ENCODE assay signal across 8 mouse cellular contexts in the genomic region with DNA sequence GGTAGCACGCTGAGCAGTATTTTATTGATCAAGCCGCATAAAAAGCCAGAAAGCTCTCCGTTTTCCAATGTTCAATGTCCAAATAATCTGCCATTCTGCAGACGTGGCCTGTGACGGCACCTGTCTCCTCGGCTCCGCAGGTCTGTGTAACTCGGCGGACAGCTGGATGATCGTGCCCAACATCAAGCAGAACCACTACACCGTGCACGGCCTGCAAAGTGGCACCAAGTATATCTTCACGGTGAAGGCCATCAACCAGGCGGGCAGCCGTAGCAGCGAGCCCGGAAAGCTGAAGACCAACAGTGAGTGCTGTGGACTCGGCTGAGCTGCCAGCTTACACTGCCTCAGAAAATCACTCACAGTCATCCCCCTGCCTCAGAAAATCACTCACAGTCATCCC. TPM values are rescaled to one million over a fixed set of nuclear protein-coding genes. Genes with fewer than 3 reads are reported as not detected.
DNase-seq lines count a peak whose midpoint lies in the region; ATAC-seq lines count a peak whose summit lies in the region.
"Not testable (repeated sequence)": the region's sequence is repeated elsewhere in the genome, so short reads cannot be mapped to it uniquely, and the experiment has no call there.

No protein-coding gene starts in this region.

- not testable (repeated sequence) for H3K9ac ChIP-seq in intestine, embryonic 14.5 days (ENCODE audit: low read length); midbrain, embryonic 11.5 days (ENCODE audit: low read length)

- H3K27me3 ChIP-seq in intestine, embryonic 14.5 days (replicated peaks; ENCODE audit: control insufficient read depth, insufficient read depth, low read length); midbrain, embryonic 11.5 days (ENCODE audit: control insufficient read depth, insufficient read depth, low read length): not testable (repeated sequence)

- H3K9me3 ChIP-seq in intestine, embryonic 14.5 days (ENCODE audit: control insufficient read depth, low read length) = peaks cover 71% of the 10 kb centered on the region
- H3K9me3 ChIP-seq in midbrain, embryonic 11.5 days (ENCODE audit: control insufficient read depth, low read length) = peaks cover 62% of the 10 kb centered on the region

- DNase-seq in adrenal gland, postnatal 10 days = peak; percentile 59
- DNase-seq in embryo, embryonic 10.5 days (ENCODE audit: low spot score) = peak; percentile 3
- peak; percentile 23 for DNase-seq in gastrocnemius, postnatal 25 days
- peak; percentile 69 for DNase-seq in intestine, embryonic 14.5 days (ENCODE audit: low spot score)
- peak; percentile 56 to 75 for DNase-seq in left cerebral cortex, postnatal 10 days (ENCODE audit: extremely low spot score in 1 of 2, low spot score in 2 of 2)
- peak; percentile 83 for DNase-seq in midbrain, embryonic 11.5 days (ENCODE audit: low spot score, missing footprints)
- DNase-seq in right cerebral cortex, adult 2 months (ENCODE audit: low spot score in 2 of 2) = peak; percentile 36 to 49
- peak; percentile 65 for DNase-seq in urinary bladder, postnatal 25 days (ENCODE audit: low spot score)

- not testable (repeated sequence) for ATAC-seq in intestine, embryonic 14.5 days (replicated peaks; ENCODE audit: low FRiP score, low TSS enrichment, low read depth)
- ATAC-seq in midbrain, embryonic 11.5 days (ENCODE audit: low FRiP score) = peak; percentile 5; the same call in 1 of the 2 replicates

- intact Hi-C loops in left cerebral cortex, postnatal 10 days (cut with DNase I) = not testable (repeated sequence)

- H3K4me3 ChIP-seq in intestine, embryonic 14.5 days (ENCODE audit: low read depth, low read length); midbrain, embryonic 11.5 days (ENCODE audit: low read depth, low read length): not testable (repeated sequence)

- 90% methylated on average over 18 of the region's 18 CpGs for WGBS in intestine, embryonic 14.5 days
- 83% methylated on average over 18 of the region's 18 CpGs for WGBS in midbrain, embryonic 11.5 days

- H3K27ac ChIP-seq in intestine, embryonic 14.5 days (ENCODE audit: low read depth); midbrain, embryonic 11.5 days (ENCODE audit: low read depth, low read length): not testable (repeated sequence)

- not testable (repeated sequence) for H3K4me1 ChIP-seq in intestine, embryonic 14.5 days (replicated peaks; ENCODE audit: control insufficient read depth, insufficient read depth, low read length); midbrain, embryonic 11.5 days (ENCODE audit: control insufficient read depth, insufficient read depth, low read length)

- not testable (repeated sequence) for H3K4me2 ChIP-seq in intestine, embryonic 14.5 days (ENCODE audit: low read length); midbrain, embryonic 11.5 days

- H3K36me3 ChIP-seq in intestine, embryonic 14.5 days (ENCODE audit: control insufficient read depth, insufficient read depth, low read length) = peaks cover 81% of the 10 kb centered on the region
- H3K36me3 ChIP-seq in midbrain, embryonic 11.5 days (ENCODE audit: control insufficient read depth, insufficient read depth, low read length) = peaks cover 72% of the 10 kb centered on the region

RNA-seq across cellular contexts. Expression of gene Gm21887, which starts 23.7 kb away (rescaled TPM):
- 100 to 1,000 TPM; 102 to 237 TPM for total RNA-seq in adrenal gland, postnatal 10 days (2021)
- total RNA-seq in gastrocnemius, postnatal 25 days (2021) = 10 to 100 TPM; 31.6 to 43.1 TPM
- polyA plus RNA-seq in intestine, embryonic 14.5 days (2014; fragmentation: Nextera tagmentation; extraction: Ambion mirVana) = 223 and 261 TPM in 2 replicates
- total RNA-seq in left cerebral cortex, postnatal 10 days (2021) = 100 to 1,000 TPM; 164 to 223 TPM
- 177 and 189 TPM in 2 replicates for polyA plus RNA-seq in midbrain, embryonic 11.5 days (2014; fragmentation: Nextera tagmentation; extraction: Ambion mirVana)

Comparison
In these comparisons a context has a peak if more than half of its experiments do, and no peak if none do; other contexts are left out.
1. DNase-seq: peak in every context shown above with its lines; median percentile 83 in midbrain, embryonic 11.5 days; 69 in intestine, embryonic 14.5 days; 66 in left cerebral cortex, postnatal 10 days; 65 in urinary bladder, postnatal 25 days; 59 in adrenal gland, postnatal 10 days; 42 in right cerebral cortex, adult 2 months; 23 in gastrocnemius, postnatal 25 days; 3 in embryo, embryonic 10.5 days.